Mouse (Mus musculus): ENCODE data around the gene Vmn1r173. TPM values are rescaled to one million over a fixed set of nuclear protein-coding genes. Genes with fewer than 3 reads are reported as not detected.

The Vmn1r173 gene
- polyA plus RNA-seq (2015; fragmentation: Illumina TruSeq; extraction: RNeasy Lipid Tissue Mini Kit (QIAGEN cat#74804); ENCODE audit: insufficient read depth, low replicate concordance) = not detected

GRCm38 (mm10) chr7:23700403-23700802 is at the start of gene Vmn1r173:
Vmn1r173 (plus strand) TSS chr7:23700703.

DNA sequence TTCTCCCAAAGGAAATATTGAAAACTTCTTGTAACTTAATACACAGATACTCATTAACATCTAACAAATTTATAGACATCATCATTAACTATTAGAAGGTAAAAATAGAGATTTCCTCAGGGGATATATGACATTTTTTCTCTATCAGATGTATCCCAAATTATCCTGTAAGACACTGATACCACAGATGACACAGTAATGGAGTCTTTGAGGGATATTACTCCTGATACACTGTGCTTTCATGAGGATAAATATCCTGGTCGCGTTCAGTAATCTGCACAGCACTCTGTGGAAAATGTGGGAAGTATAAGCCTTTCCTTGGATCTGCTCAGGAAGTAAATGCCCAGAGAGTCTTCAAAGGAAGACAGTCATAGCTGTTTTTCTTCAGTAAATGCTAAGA is 42.5 kb upstream of the Vmn1r173 start, which contains the start of gene Vmn1r172:
Gene Vmn1r172, plus strand, starts transcription at position 301 of the 400 bp plus-strand sequence.

GRCm38 (mm10) chr7:23751970-23752369 is 51.5 kb downstream of the Vmn1r173 start, which contains the start of gene Vmn1r174:
Vmn1r174 (plus strand) TSS chr7:23752270.

Other genes with a start within 250 kb of the Vmn1r173 start
- not detected for gene Vmn1r167, start 193.5 kb upstream of the Vmn1r173 start, polyA plus RNA-seq (2015; fragmentation: Illumina TruSeq; extraction: RNeasy Lipid Tissue Mini Kit (QIAGEN cat#74804); ENCODE audit: insufficient read depth, low replicate concordance)
- not detected for gene Vmn1r168, start 161.0 kb upstream of the Vmn1r173 start, polyA plus RNA-seq (2015; fragmentation: Illumina TruSeq; extraction: RNeasy Lipid Tissue Mini Kit (QIAGEN cat#74804); ENCODE audit: insufficient read depth, low replicate concordance)
- not detected for gene Vmn1r169, start 125.2 kb upstream of the Vmn1r173 start, polyA plus RNA-seq (2015; fragmentation: Illumina TruSeq; extraction: RNeasy Lipid Tissue Mini Kit (QIAGEN cat#74804); ENCODE audit: insufficient read depth, low replicate concordance)
- not detected for gene Vmn1r170, start 94.5 kb upstream of the Vmn1r173 start, polyA plus RNA-seq (2015; fragmentation: Illumina TruSeq; extraction: RNeasy Lipid Tissue Mini Kit (QIAGEN cat#74804); ENCODE audit: insufficient read depth, low replicate concordance)
- gene Vmn1r171, start 70.0 kb upstream of the Vmn1r173 start, polyA plus RNA-seq (2015; fragmentation: Illumina TruSeq; extraction: RNeasy Lipid Tissue Mini Kit (QIAGEN cat#74804); ENCODE audit: insufficient read depth, low replicate concordance) = not detected
- not detected for gene Vmn1r172, start 42.4 kb upstream of the Vmn1r173 start, polyA plus RNA-seq (2015; fragmentation: Illumina TruSeq; extraction: RNeasy Lipid Tissue Mini Kit (QIAGEN cat#74804); ENCODE audit: insufficient read depth, low replicate concordance)
- gene Vmn1r174, start 51.6 kb downstream of the Vmn1r173 start, polyA plus RNA-seq (2015; fragmentation: Illumina TruSeq; extraction: RNeasy Lipid Tissue Mini Kit (QIAGEN cat#74804); ENCODE audit: insufficient read depth, low replicate concordance) = not detected
- not detected for gene Vmn1r175, start 109.9 kb downstream of the Vmn1r173 start, polyA plus RNA-seq (2015; fragmentation: Illumina TruSeq; extraction: RNeasy Lipid Tissue Mini Kit (QIAGEN cat#74804); ENCODE audit: insufficient read depth, low replicate concordance)
- gene Vmn1r176, start 136.7 kb downstream of the Vmn1r173 start, polyA plus RNA-seq (2015; fragmentation: Illumina TruSeq; extraction: RNeasy Lipid Tissue Mini Kit (QIAGEN cat#74804); ENCODE audit: insufficient read depth, low replicate concordance) = not detected
- not detected for gene Vmn1r177, start 165.7 kb downstream of the Vmn1r173 start, polyA plus RNA-seq (2015; fragmentation: Illumina TruSeq; extraction: RNeasy Lipid Tissue Mini Kit (QIAGEN cat#74804); ENCODE audit: insufficient read depth, low replicate concordance)
- gene Vmn1r178, start 191.3 kb downstream of the Vmn1r173 start, polyA plus RNA-seq (2015; fragmentation: Illumina TruSeq; extraction: RNeasy Lipid Tissue Mini Kit (QIAGEN cat#74804); ENCODE audit: insufficient read depth, low replicate concordance) = not detected
- not detected for gene Vmn1r179, start 226.3 kb downstream of the Vmn1r173 start, polyA plus RNA-seq (2015; fragmentation: Illumina TruSeq; extraction: RNeasy Lipid Tissue Mini Kit (QIAGEN cat#74804); ENCODE audit: insufficient read depth, low replicate concordance)
- not detected for gene Vmn1r180, start 249.9 kb downstream of the Vmn1r173 start, polyA plus RNA-seq (2015; fragmentation: Illumina TruSeq; extraction: RNeasy Lipid Tissue Mini Kit (QIAGEN cat#74804); ENCODE audit: insufficient read depth, low replicate concordance)